Mouse (Mus musculus) embryonic fibroblast, embryonic 13.5 days (primary cell): ENCODE results near the gene Pmfbp1.

Experiments
- CTCF ChIP-seq: IDR thresholded peaks from 2 replicates; pipeline ENCODE4 v1.5.1; 2011; ENCODE audit warnings: mild to moderate bottlenecking, control low read depth, low read length, moderate library complexity, borderline replicate concordance; ENCODE audit not compliant: insufficient read depth
- POLR2A ChIP-seq: IDR thresholded peaks from 2 replicates; pipeline ENCODE4 v1.6.1; 2011; ENCODE audit warnings: low read depth, mild to moderate bottlenecking, control low read depth, low read length, moderate library complexity

DNA sequence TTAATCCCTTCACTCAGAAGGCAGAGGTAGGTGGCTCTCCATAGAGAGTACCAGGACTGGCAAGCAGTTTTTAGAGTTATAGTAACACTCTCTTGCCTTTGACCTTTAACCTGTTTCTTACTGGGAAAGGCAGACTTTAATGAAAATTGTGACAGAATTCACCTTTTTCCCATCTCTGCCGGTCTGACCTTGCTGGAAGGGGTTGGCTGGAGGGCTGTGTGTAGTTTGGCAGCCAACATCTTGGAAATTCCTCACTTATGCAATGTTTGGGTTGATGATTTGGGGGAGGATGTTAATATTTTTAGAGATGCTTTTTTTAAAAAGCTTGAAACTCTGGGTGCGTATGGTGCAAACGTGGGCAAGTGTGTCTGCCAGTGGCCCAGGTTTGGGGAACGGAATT is 90.5 kb downstream of the Pmfbp1 start:
- TF ChIP-seq CTCF (no peak), POLR2A (no peak)
